Mouse (Mus musculus) limb, embryonic 15.5 days (tissue): ENCODE measurements around the gene Cbx2. TPM values are rescaled to one million over a fixed set of nuclear protein-coding genes. Genes with fewer than 3 reads are reported as not detected.

Experiments used
- ATAC-seq: fragments of 200-750 bp; cut with Nextera tagmentation; 2 replicates; pipeline ENCODE4 v1.8.0; 2017; ENCODE audit warnings: low read depth, moderate TSS enrichment; ENCODE audit not compliant: insufficient number of reproducible peaks, low FRiP score, low TSS enrichment
- H3K27ac ChIP-seq: fragments of 300-500 bp; sonication (generic); 2 replicates; pipeline ENCODE4 v1.5.1; 2015; ENCODE audit warnings: moderate library complexity, mild to moderate bottlenecking, inconsistent platforms
- H3K27me3 ChIP-seq: fragments of 300-500 bp; sonication (generic); 2 replicates; pipeline ENCODE4 v1.6.1; 2015; ENCODE audit warnings: inconsistent platforms
- H3K36me3 ChIP-seq: fragments of 300-500 bp; sonication (generic); 2 replicates; pipeline ENCODE4 v1.6.1; 2015; ENCODE audit warnings: inconsistent platforms
- H3K4me1 ChIP-seq: fragments of 300-500 bp; sonication (generic); 2 replicates; pipeline ENCODE4 v1.6.1; 2015; ENCODE audit warnings: inconsistent platforms
- H3K4me2 ChIP-seq: fragments of 300-500 bp; sonication (generic); 2 replicates; pipeline ENCODE4 v1.6.1; 2015; ENCODE audit warnings: mild to moderate bottlenecking, inconsistent platforms
- H3K4me3 ChIP-seq: fragments of 300-500 bp; sonication (generic); 2 replicates; pipeline ENCODE4 v1.5.1; 2015; ENCODE audit warnings: mild to moderate bottlenecking, inconsistent platforms
- H3K9ac ChIP-seq: fragments of 300-500 bp; sonication (generic); 2 replicates; pipeline ENCODE4 v1.6.1; 2015; ENCODE audit warnings: inconsistent platforms
- H3K9me3 ChIP-seq: fragments of 300-500 bp; sonication (generic); 2 replicates; pipeline ENCODE4 v1.6.1; 2016; ENCODE audit warnings: inconsistent platforms
- WGBS: fragments of 180-500 bp; shearing (Covaris S2); methylation state at CpG from one replicate; pipeline ENCODE4 v1.1.7; 2015; 5-methylcytosine and 5-hydroxymethylcytosine counted together
- polyA plus RNA-seq: library from polyadenylated mRNA; unstranded; fragments of >200 nt; fragmentation: Nextera tagmentation; extraction: Ambion mirVana; gene quantifications from 2 replicates; pipeline ENCODE4 v1.2.1, GENCODE M21; 2015

Gene Cbx2
- polyA plus RNA-seq, 1 experiment from 2014 or later: 32.3 TPM

GRCm38 (mm10) chr11:119054351-119055345 is 31.9 kb downstream of the Cbx2 start:
- 2% methylated on average over 47 of the region's 47 CpGs for WGBS
- H3K4me1 ChIP-seq: peaks cover 74% of the 10 kb centered on the region
- H3K4me3 ChIP-seq: peak overlapping the region; percentile 41; the same call in 1 of the 2 replicates
- H3K9ac ChIP-seq: no peak overlapping the region
- no peaks in the 10 kb centered on the region for H3K36me3 ChIP-seq
- ATAC-seq: no peak
- H3K27me3 ChIP-seq: peaks cover 82% of the 10 kb centered on the region
- H3K27ac ChIP-seq: no peak overlapping the region
- H3K9me3 ChIP-seq: no peaks in the 10 kb centered on the region
- peak overlapping the region; percentile 95 for H3K4me2 ChIP-seq

GRCm38 (mm10) chr11:119055571-119056131 is 32.9 kb downstream of the Cbx2 start:
- Histone ChIP-seq H3K4me2 (peak overlapping the region; percentile 95), H3K4me3 (peak overlapping the region; percentile 59), H3K9me3 (no peaks in the 10 kb centered on the region), H3K9ac (no peak overlapping the region), H3K27ac (no peak overlapping the region), H3K36me3 (no peaks in the 10 kb centered on the region), H3K4me1 (peaks cover 74% of the 10 kb centered on the region), H3K27me3 (peaks cover 82% of the 10 kb centered on the region)
- ATAC-seq: no peak
- WGBS: 1% methylated on average over 32 of the region's 32 CpGs

DNA sequence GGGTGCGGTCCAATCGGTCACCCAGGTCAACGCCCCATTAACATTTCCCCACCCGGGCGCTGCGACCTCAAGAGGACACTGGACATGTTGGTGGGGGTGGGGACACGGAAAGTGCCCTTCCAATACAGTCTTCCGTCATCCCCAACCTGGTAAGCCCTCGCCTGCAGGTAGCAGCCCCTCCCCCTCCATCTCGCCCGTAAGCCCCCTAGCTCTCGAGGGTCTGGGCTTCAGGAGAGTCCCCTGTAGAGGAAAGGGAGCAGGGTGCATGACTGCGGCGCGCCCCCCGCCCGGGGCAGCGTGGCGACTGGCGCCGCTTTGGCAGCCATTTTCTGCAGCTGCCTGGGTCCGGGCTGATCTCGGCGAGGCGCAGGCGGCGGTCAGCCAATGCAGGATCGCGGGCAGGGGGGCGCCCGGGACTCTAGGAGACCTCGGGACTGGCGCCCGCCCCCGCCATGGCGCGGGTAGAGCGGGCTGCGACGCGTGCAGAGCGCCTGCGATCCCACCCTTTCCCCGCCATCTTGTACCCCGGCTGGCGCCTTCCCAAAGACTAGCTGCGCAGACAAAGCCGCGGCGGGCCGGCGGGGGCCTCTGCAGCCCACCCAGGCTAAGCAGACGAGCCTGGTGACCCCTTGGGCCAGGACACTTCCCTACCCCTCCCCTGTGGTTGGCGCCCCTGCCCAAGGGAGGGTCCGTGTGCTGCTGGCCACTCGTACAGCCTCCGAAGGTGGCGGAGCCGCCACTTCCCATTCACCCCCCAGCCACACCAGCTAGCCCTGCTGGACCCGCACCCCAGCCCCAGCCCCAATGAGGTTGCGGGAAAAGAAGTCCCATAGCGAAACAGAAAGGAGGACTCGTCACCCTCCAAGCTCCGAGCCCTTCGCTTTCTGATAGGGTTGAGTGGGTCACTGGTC is 33.8 kb downstream of the Cbx2 start:
- H3K4me3 ChIP-seq: peak overlapping the region; percentile 59
- H3K27me3 ChIP-seq: peaks cover 81% of the 10 kb centered on the region
- H3K27ac ChIP-seq: peak overlapping the region; percentile 47; the same call in 1 of the 2 replicates
- under 1% methylated on average over 63 of the region's 65 CpGs for WGBS
- no peaks in the 10 kb centered on the region for H3K9me3 ChIP-seq
- no peaks in the 10 kb centered on the region for H3K36me3 ChIP-seq
- peak overlapping the region; percentile 95 for H3K4me2 ChIP-seq
- H3K9ac ChIP-seq: peak overlapping the region; percentile 68
- peaks cover 74% of the 10 kb centered on the region for H3K4me1 ChIP-seq
- peak; percentile 1; the same call in 1 of the 2 replicates for ATAC-seq

- H3K27ac ChIP-seq: no peak overlapping the region
- H3K36me3 ChIP-seq: no peaks in the 10 kb centered on the region
- ATAC-seq: no peak
- H3K9ac ChIP-seq: no peak overlapping the region; the same call in 1 of the 2 replicates
- peaks cover 81% of the 10 kb centered on the region for H3K27me3 ChIP-seq
- H3K4me1 ChIP-seq: peaks cover 68% of the 10 kb centered on the region
- H3K4me2 ChIP-seq: peak overlapping the region; percentile 95
- H3K9me3 ChIP-seq: no peaks in the 10 kb centered on the region
- 4% methylated on average over 9 of the region's 9 CpGs for WGBS
- peak overlapping the region; percentile 59 for H3K4me3 ChIP-seq
These were observed 34.5 kb downstream of the Cbx2 start for GRCm38 (mm10) chr11:119057291-119057690.

DNA sequence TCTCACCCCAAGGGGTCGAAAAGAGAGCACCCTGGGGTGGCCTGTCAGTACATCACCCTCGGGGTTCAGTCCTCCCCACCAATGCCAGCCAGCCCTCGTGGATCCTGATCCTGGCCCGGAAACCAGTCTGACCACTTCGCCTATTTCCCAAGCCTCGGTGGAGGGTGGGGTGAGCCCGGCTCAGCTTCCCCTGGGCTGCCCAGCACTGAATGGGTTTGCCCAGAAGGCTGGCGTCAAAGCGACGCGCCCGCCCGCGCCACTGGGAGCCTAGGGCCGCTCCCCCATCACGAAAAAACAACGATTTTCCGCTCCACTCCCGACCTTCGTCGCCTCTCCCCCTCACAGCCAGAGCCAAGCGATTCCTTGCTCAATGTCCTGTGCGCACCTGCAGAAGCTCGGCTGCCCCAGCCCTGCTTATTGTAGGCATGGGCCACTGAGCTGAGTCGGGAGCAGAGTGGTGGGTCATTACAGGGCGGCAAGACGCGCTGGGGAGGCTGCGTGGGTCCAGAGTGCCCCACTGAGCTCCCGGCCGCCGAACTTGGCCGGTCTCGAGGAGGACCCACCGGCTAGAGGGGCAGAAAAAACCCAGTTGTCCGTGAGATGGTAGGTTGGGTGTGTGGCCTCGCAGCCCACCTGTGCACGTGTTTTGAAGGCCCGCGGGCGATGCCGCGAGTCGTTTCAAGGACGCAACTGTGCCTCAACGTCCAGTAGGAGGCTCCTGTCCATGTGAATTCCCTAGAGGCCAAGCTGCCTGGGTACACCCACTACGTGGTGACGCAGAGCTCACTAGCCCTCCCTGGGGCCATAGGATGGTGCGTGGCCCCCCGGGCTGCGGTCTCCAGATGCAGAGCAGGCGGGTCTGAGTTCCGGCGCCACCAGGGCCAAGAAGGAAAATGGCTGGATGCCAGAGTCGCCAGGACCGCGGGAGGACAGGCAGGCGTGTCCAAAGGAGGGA is 35.6 kb downstream of the Cbx2 start:
- H3K4me1 ChIP-seq: peaks cover 58% of the 10 kb centered on the region
- H3K36me3 ChIP-seq: no peaks in the 10 kb centered on the region
- peaks cover 86% of the 10 kb centered on the region for H3K27me3 ChIP-seq
- H3K27ac ChIP-seq: 0 out of 2 replicates have a peak overlapping the region, but pooled peaks have one; percentile 22
- ATAC-seq: no peak
- H3K4me2 ChIP-seq: peak overlapping the region; percentile 42
- no peaks in the 10 kb centered on the region for H3K9me3 ChIP-seq
- H3K4me3 ChIP-seq: peak overlapping the region; percentile 59
- WGBS: 2% methylated on average over 58 of the region's 58 CpGs
- no peak overlapping the region for H3K9ac ChIP-seq

- 10% methylated on average over 3 of the region's 3 CpGs for WGBS
- no peak for ATAC-seq
- Histone ChIP-seq H3K27ac (no peak overlapping the region), H3K4me3 (no peak overlapping the region), H3K4me2 (no peak overlapping the region), H3K27me3 (peaks cover 81% of the 10 kb centered on the region), H3K36me3 (no peaks in the 10 kb centered on the region), H3K9me3 (no peaks in the 10 kb centered on the region), H3K9ac (no peak overlapping the region), H3K4me1 (peaks cover 49% of the 10 kb centered on the region)
These were observed 36.5 kb downstream of the Cbx2 start for GRCm38 (mm10) chr11:119059256-119059655.

- Histone ChIP-seq H3K9me3 (no peaks in the 10 kb centered on the region), H3K36me3 (no peaks in the 10 kb centered on the region), H3K27me3 (peaks cover 20% of the 10 kb centered on the region), H3K9ac (no peak overlapping the region), H3K27ac (no peak overlapping the region), H3K4me2 (no peak overlapping the region), H3K4me1 (no peaks in the 10 kb centered on the region), H3K4me3 (no peak overlapping the region)
- WGBS: 74% methylated on average over 8 of the region's 8 CpGs
- ATAC-seq: no peak
These were observed 44.1 kb downstream of the Cbx2 start for GRCm38 (mm10) chr11:119066841-119067240.

DNA sequence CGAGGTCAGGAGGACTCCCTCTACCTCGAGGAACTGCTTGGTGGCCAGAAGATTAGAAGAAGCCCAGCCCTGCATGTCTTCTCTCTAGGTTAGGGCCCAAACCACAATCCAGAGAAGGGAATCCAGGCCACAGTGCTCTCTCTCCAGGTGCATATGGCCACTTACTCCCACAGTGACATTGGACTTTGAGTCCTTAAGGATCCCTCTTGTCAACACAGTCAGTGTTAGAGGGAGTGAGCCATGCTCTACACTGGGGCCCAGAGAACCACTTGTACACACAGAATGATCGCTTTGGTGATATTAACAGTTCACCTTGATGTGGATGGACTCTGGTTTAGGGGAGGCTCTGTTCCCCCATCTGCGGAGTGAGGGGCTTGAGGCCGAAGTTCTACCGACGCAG is 49.5 kb downstream of the Cbx2 start:
- H3K27ac ChIP-seq: no peak overlapping the region
- H3K27me3 ChIP-seq: no peaks in the 10 kb centered on the region
- no peak overlapping the region for H3K4me2 ChIP-seq
- no peak overlapping the region for H3K4me3 ChIP-seq
- 79% methylated on average over 7 of the region's 7 CpGs for WGBS
- peaks cover 6% of the 10 kb centered on the region; the same call in 1 of the 2 replicates for H3K4me1 ChIP-seq
- H3K9me3 ChIP-seq: no peaks in the 10 kb centered on the region
- H3K36me3 ChIP-seq: no peaks in the 10 kb centered on the region
- H3K9ac ChIP-seq: no peak overlapping the region
- ATAC-seq: no peak

DNA sequence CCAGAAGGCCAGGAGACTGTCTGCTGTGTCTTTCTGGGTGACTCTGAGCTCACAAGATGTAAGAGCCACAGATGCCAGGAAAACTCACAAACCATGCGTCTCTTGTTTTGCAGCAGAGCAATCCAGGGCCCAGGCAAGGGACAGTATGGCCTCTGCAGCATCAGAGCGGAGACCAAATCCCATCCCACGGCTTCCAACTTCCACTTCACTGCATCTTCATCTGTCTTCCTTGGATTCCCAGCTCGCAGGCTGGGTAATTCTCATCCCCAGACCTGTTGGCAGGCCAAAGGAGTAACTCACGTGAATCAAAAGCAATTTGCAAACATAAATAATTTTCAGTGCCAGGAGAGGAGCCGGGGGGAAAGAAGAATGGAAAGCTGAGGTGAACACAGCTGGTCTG is 50.2 kb downstream of the Cbx2 start:
- 61% methylated on average over 6 of the region's 6 CpGs for WGBS
- Histone ChIP-seq H3K27me3 (no peaks in the 10 kb centered on the region), H3K4me2 (no peak overlapping the region), H3K27ac (no peak overlapping the region), H3K9ac (no peak overlapping the region), H3K4me1 (peaks cover 6% of the 10 kb centered on the region; the same call in 1 of the 2 replicates), H3K36me3 (peaks cover 5% of the 10 kb centered on the region; the same call in 1 of the 2 replicates), H3K9me3 (no peaks in the 10 kb centered on the region), H3K4me3 (no peak overlapping the region)
- no peak for ATAC-seq

DNA sequence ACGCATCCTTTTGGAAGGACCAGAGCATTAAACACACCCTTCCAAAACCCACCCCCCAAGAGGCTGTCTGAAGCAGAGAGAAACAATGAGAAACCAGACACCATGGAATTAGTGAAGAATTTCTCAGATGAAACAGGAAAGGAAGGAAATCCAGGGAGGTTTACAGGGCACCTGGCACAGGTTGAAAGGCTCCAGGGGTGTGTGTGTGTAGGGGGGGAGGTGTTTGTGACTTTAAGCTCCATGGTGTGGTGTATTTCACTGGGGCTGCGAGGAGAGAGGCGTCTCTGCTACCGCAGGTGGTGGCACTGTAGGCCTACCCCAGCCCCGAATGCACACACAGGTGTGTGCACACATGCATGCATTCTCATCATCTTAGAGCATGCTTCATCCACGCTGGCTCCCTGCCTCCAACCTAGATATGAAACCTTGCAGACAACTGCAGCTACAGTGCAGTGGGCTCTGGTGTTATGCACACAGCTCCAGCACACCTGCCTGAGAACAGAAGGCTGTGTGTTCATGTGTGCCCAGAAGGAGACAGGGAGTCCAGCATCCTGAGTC is 51.2 kb downstream of the Cbx2 start:
- H3K36me3 ChIP-seq: peaks cover 10% of the 10 kb centered on the region; the same call in 1 of the 2 replicates
- H3K27ac ChIP-seq: no peak overlapping the region
- ATAC-seq: no peak
- no peaks in the 10 kb centered on the region for H3K27me3 ChIP-seq
- 41% methylated on average over 6 of the region's 6 CpGs for WGBS
- H3K4me3 ChIP-seq: no peak overlapping the region
- H3K4me1 ChIP-seq: peaks cover 16% of the 10 kb centered on the region
- no peaks in the 10 kb centered on the region for H3K9me3 ChIP-seq
- no peak overlapping the region for H3K4me2 ChIP-seq
- H3K9ac ChIP-seq: no peak overlapping the region
